Mouse (Mus musculus) embryonic facial prominence, embryonic 13.5 days (tissue): ENCODE data around the gene Dtnbp1. TPM values are rescaled to one million over a fixed set of nuclear protein-coding genes. Genes with fewer than 3 reads are reported as not detected.

Experiments
- ATAC-seq: fragments of 200-750 bp; cut with Nextera tagmentation; 2 replicates; pipeline ENCODE4 v1.8.0; 2017; ENCODE audit warnings: low read depth; ENCODE audit not compliant: insufficient number of reproducible peaks, insufficient read depth, low FRiP score, low TSS enrichment
- H3K27ac ChIP-seq: fragments of 300-500 bp; sonication (generic); 2 replicates; pipeline ENCODE4 v1.5.1; 2015; ENCODE audit warnings: moderate library complexity, mild to moderate bottlenecking, inconsistent platforms
- H3K27me3 ChIP-seq: fragments of 300-500 bp; sonication (generic); 2 replicates; pipeline ENCODE4 v1.6.1; 2015; ENCODE audit warnings: mild to moderate bottlenecking, inconsistent platforms
- H3K36me3 ChIP-seq: fragments of 300-500 bp; sonication (generic); 2 replicates; pipeline ENCODE4 v1.6.1; 2015; ENCODE audit warnings: mild to moderate bottlenecking, inconsistent platforms
- H3K4me1 ChIP-seq: fragments of 300-500 bp; sonication (generic); 2 replicates; pipeline ENCODE4 v1.6.1; 2015; ENCODE audit warnings: inconsistent platforms
- H3K4me2 ChIP-seq: fragments of 300-500 bp; sonication (generic); 2 replicates; pipeline ENCODE4 v1.6.1; 2015; ENCODE audit warnings: moderate library complexity, mild to moderate bottlenecking, inconsistent platforms
- H3K4me3 ChIP-seq: fragments of 300-500 bp; sonication (generic); 2 replicates; pipeline ENCODE4 v1.5.1; 2015; ENCODE audit warnings: mild to moderate bottlenecking, inconsistent platforms
- H3K9ac ChIP-seq: fragments of 300-500 bp; sonication (generic); 2 replicates; pipeline ENCODE4 v1.6.1; 2015; ENCODE audit warnings: mild to moderate bottlenecking, inconsistent platforms
- H3K9me3 ChIP-seq: fragments of 300-500 bp; sonication (generic); 2 replicates; pipeline ENCODE4 v1.6.1; 2016; ENCODE audit warnings: inconsistent platforms
- WGBS: fragments of 180-500 bp; shearing (Covaris S2); methylation state at CpG from one replicate; pipeline ENCODE4 v1.1.7; 2015; ENCODE audit warnings: mixed read lengths; 5-methylcytosine and 5-hydroxymethylcytosine counted together
- polyA plus RNA-seq: library from polyadenylated mRNA; unstranded; fragments of >200 nt; fragmentation: Nextera tagmentation; extraction: Ambion mirVana; gene quantifications from 2 replicates; pipeline ENCODE4 v1.2.1, GENCODE M21; 2015

Dtnbp1 gene
- polyA plus RNA-seq, 1 experiment from 2014 or later = 77.9 TPM

DNA sequence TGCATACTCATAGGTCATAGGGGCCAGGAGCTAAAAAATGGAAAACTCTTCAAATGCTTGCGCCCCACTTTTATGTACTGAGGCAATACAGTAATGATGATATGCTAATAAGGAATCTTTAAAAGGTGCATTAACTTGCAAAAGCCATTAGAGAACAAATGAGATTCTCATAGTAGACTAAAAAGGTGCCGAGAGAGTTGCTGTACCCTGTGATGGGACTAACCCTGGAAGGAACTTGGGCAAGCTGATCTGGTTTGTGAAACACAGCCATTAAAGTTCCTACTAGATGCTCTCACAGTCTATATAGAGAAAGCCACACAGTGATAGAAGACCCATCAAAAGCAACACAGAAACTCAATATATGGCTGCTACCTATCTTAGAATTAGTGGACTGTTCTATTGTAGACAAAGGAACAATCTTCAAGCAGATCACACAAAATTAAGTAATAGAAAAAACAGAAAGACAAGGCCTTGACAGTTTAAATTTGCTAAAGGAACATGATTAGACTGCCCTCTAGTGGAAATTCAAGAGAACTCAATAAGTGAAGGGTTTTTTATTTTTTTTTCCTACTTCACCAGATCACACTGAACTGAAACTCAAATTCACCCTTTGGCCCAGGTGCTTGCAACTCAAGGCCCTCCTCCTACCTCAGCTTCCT lies 24.3 kb downstream of the Dtnbp1 start:
- Histone ChIP-seq H3K4me3 (no peak overlapping the region), H3K27ac (no peak overlapping the region)

DNA sequence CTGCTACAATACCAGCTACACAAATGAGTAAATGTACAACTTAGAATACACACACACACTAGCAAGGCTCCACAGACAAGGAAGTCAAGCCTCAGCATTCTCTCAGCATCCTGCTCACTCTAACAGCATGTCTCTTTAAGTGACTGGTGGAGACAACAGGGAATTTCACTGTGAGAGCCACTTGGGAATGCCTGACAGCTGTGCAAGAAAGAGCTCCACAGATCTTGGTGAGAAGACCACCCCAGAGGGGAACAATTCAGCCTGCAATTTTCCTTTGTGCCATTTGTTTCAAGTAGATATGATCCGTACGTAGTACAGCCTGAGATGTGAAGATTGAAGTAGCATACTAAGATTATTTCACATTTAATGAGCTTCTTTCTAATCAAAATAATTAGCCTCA lies 24.9 kb downstream of the Dtnbp1 start:
- H3K27ac ChIP-seq = no peak overlapping the region
- no peak overlapping the region for H3K4me2 ChIP-seq
- no peak overlapping the region for H3K9ac ChIP-seq
- H3K9me3 ChIP-seq = no peaks in the 10 kb centered on the region
- peaks cover 8% of the 10 kb centered on the region for H3K4me1 ChIP-seq
- peaks cover 6% of the 10 kb centered on the region for H3K36me3 ChIP-seq
- H3K27me3 ChIP-seq = no peaks in the 10 kb centered on the region
- 49% methylated on average over 2 of the region's 2 CpGs for WGBS
- ATAC-seq = no peak
- no peak overlapping the region for H3K4me3 ChIP-seq

More for the DNA sequence above, 24.3 kb downstream of the Dtnbp1 start:
- no peak overlapping the region for H3K9ac ChIP-seq
- H3K36me3 ChIP-seq = peaks cover 6% of the 10 kb centered on the region; the same call in 1 of the 2 replicates
- no peaks in the 10 kb centered on the region for H3K9me3 ChIP-seq
- WGBS = 83% methylated on average over 2 of the region's 2 CpGs
- H3K4me1 ChIP-seq = peaks cover 5% of the 10 kb centered on the region
- H3K27me3 ChIP-seq = no peaks in the 10 kb centered on the region
- no peak for ATAC-seq
- no peak overlapping the region for H3K4me2 ChIP-seq

DNA sequence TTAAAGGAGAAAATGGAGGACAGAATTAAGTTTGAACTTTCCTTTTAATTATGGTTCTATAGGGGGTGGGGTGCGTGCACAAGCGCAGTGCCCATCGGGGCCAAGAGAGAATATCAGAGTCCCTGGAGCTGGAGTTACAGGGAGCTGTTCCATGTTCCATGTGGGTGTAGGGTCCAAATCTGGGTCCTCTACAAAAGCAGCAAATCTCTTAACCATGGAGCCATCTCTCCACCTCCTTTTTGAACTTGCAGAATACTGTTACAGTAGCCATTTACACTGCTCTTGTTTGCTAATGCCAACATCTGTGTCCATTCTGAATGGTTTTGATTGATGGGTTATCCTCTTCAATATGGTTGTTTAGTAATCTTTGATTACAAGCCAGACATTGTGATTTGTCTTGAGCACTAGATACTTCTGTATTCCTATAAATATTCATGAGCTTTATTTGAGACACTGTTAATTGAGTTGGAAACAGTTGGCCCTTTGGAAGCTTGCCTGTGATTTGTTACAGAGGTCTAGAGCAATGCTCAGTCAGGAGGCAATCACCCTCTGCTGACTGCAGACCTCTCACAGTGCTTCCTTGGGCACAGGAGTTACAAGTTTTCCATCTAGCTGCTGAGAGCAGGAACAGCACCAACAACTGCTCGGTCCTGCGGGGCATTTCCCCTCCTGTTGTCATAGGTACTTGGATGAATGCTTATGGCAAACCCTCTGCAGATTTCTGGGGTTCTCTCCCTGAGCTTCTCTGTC lies 41.2 kb downstream of the Dtnbp1 start:
- no peaks in the 10 kb centered on the region for H3K9me3 ChIP-seq
- no peak for ATAC-seq
- WGBS = 89% methylated on average over 5 of the region's 5 CpGs
- H3K4me1 ChIP-seq = 0 out of 2 replicates have a peak, but pooled peaks cover 3% of the 10 kb centered on the region
- no peak overlapping the region for H3K27ac ChIP-seq
- no peak overlapping the region for H3K4me3 ChIP-seq
- H3K9ac ChIP-seq = no peak overlapping the region
- H3K4me2 ChIP-seq = no peak overlapping the region
- H3K27me3 ChIP-seq = no peaks in the 10 kb centered on the region
- H3K36me3 ChIP-seq = peaks cover 12% of the 10 kb centered on the region

DNA sequence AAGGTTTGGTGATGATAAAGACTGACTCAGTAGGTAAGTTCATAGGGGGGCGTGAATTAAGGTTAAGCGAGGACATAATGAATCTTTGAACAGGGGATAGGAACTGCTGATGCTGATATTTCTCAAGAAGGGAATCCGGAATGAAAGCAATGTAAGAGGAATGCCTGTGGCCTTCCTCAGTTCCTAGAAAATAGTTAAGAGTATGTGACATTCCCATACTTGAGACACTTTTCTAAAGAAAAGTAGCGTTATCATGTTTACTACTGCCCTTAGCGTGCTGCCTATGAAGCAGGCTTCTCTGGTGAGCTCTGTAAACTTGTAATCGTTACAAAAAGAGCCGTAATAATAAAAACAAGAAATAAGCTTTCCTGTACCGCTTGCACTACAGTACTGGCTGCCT lies 44.9 kb downstream of the Dtnbp1 start:
- H3K4me3 ChIP-seq = no peak overlapping the region
- WGBS = 78% methylated on average over 8 of the region's 8 CpGs
- no peaks in the 10 kb centered on the region for H3K27me3 ChIP-seq
- H3K9ac ChIP-seq = no peak overlapping the region
- H3K36me3 ChIP-seq = peaks cover 11% of the 10 kb centered on the region
- H3K27ac ChIP-seq = no peak overlapping the region
- no peaks in the 10 kb centered on the region for H3K9me3 ChIP-seq
- peaks cover 11% of the 10 kb centered on the region for H3K4me1 ChIP-seq
- ATAC-seq = no peak
- H3K4me2 ChIP-seq = no peak overlapping the region

DNA sequence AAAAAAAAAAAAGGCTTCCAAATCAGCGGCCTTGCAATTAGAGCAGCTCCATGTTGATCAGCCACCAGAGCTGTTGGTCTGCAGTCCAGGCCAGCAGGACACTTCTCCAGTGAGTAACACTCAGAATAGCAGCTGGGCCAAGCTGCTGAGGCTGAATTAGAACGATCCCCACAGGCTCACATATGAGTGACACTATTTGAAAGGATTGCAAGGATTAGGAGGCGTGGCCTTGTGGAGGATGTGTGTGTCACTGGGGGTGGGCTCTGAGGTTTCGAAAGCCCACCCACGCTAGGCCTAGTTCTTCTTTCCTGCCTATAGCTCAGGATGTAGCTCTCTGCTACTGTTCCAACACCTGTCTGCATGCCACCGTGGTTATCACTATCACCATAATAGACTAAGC lies 46.2 kb downstream of the Dtnbp1 start:
- no peak for ATAC-seq
- H3K9ac ChIP-seq = no peak overlapping the region
- no peak overlapping the region for H3K27ac ChIP-seq
- H3K4me3 ChIP-seq = no peak overlapping the region
- H3K9me3 ChIP-seq = no peaks in the 10 kb centered on the region
- H3K27me3 ChIP-seq = no peaks in the 10 kb centered on the region
- H3K36me3 ChIP-seq = peaks cover 15% of the 10 kb centered on the region
- H3K4me2 ChIP-seq = no peak overlapping the region
- peaks cover 8% of the 10 kb centered on the region for H3K4me1 ChIP-seq
- 92% methylated on average over 6 of the region's 6 CpGs for WGBS

DNA sequence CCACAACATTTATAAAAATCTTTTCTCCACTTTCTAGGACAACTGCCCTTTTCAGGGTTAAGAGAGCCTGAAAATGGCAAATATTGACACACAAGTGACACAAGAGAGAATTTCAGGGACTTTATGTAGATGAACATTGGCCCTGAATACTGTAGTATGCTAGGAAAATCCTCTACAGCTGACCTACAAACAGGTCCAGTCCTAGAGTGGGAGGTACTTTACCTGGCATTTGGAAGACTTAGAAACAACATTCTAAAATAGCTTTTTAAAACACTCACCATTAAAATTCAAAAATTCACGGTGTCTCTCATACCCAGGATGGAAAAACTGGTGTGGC lies 47.7 kb downstream of the Dtnbp1 start:
- no peak overlapping the region for H3K9ac ChIP-seq
- no peak overlapping the region for H3K27ac ChIP-seq
- peaks cover 15% of the 10 kb centered on the region for H3K36me3 ChIP-seq
- no peak for ATAC-seq
- WGBS = 91% methylated on average over 1 of the region's 1 CpGs
- H3K4me3 ChIP-seq = no peak overlapping the region
- H3K4me2 ChIP-seq = no peak overlapping the region
- no peaks in the 10 kb centered on the region for H3K27me3 ChIP-seq
- H3K4me1 ChIP-seq = peaks cover 8% of the 10 kb centered on the region
- H3K9me3 ChIP-seq = no peaks in the 10 kb centered on the region

DNA sequence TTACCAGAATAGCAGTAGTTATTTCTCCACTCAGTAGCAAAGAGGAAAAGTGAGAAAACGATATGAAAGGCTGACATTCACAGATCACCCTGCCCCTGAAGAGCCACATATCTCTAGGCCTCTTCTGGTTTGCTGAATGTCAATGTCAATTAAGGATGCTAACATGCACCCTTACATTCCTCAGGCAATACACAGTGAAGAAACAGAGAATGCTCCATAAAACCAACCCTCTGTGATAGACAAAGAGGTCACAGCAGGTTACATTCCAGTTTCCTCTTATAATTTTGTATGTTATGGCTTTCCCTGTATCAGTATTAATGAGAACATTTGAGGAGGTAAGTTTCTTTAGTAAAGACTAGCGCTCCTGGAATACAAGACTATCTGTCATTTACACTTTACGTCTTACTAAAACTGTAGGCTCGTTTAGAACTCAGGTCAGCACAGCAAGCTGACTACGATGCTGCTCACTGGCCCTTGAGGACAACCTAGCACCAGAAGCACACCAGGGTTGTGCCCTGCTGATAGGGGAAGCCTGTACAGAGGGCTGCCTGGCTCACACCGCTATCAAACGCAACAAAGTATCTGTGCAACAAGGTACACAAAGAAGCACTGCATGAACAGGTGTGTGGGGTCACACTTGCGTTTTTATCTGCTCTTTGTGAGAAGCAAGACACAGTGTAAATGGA lies 48.3 kb downstream of the Dtnbp1 start:
- 81% methylated on average over 8 of the region's 8 CpGs for WGBS
- no peak for ATAC-seq

DNA sequence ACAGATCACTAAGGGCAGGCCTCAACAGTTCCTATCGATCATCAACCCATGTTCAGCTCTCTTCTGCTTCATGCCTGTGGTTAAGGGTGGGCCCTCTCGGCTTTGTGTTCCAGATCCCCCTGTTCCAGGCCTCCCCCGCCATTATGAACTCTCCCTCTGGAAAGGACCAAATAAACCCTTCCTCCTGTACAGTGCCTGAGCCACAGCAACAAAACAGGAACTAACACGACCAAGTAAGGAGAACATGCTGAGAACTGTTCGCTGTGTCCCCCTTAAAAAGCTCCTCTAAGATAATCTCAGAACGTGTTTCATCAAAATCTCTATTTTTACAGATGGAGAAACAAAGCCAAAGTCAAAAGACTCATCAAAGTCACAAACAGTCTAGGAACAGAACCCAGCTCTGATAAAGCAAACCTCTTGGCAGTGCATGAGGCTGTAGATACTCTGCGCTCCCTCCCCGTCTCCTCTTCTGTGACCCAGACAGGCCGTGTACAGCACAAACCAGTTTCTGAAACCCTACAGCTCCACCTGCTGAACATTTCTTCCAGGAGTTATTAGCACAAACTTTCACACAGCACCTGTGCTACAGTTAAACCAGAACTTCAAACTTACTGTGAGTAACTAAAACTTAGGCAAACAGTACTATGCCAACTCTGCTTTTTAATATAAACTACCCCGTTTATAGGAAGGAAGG lies 49.4 kb downstream of the Dtnbp1 start:
- H3K9me3 ChIP-seq = no peaks in the 10 kb centered on the region
- WGBS = 54% methylated on average over 10 of the region's 10 CpGs
- H3K4me2 ChIP-seq = no peak overlapping the region
- no peak overlapping the region for H3K9ac ChIP-seq
- H3K4me1 ChIP-seq = peaks cover 14% of the 10 kb centered on the region
- no peak overlapping the region for H3K27ac ChIP-seq
- no peak overlapping the region for H3K4me3 ChIP-seq
- no peaks in the 10 kb centered on the region for H3K27me3 ChIP-seq
- no peak for ATAC-seq
- peaks cover 15% of the 10 kb centered on the region for H3K36me3 ChIP-seq

More for the DNA sequence above, 48.3 kb downstream of the Dtnbp1 start:
- Histone ChIP-seq H3K27me3 (no peaks in the 10 kb centered on the region), H3K27ac (no peak overlapping the region), H3K36me3 (peaks cover 15% of the 10 kb centered on the region), H3K9me3 (no peaks in the 10 kb centered on the region), H3K4me2 (no peak overlapping the region), H3K9ac (no peak overlapping the region), H3K4me3 (no peak overlapping the region), H3K4me1 (peaks cover 8% of the 10 kb centered on the region)

DNA sequence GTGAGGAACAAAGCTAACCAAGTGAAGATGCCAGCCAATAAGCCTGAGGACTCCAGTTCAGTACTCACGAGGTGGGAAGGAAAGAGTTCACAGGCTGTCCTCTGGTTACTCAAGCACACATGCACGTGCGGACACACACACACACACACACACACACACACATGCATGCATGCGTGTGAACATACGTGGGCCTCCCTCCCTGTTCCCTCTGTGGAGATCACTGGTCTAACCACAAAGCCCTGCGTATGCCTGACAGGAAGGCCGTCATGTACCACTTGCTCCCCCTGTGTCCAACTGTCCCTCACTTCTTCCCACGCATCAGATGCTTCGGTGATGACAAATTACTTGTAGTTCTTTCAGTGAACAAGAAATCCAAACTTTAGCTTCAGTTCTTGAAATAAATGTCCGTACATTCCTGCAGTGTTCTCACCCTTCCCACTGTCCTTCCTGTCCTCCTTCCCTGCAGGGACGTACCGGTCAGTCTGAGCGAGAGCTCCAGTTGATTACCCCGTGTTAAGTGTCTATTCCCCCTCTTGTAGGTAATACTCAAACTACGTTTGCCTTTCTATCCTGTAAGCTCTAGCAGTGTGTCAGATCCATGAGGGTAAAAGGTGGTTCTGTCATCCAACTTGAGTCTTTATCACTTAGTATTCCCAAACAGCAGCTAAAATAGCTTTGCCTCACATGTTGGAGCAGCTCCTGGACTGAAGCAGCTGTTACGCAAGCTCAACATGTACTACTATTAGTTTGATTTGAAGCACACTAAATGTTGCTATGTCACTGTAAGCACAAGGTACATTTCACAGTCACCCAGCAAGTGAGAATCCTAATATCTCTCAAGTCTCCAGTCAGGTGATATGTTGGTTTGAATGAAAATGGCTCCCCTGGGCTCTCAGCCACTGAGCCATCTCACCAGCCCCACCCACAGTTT lies 53.4 kb downstream of the Dtnbp1 start:
- no peaks in the 10 kb centered on the region for H3K27me3 ChIP-seq
- H3K4me1 ChIP-seq = peaks cover 24% of the 10 kb centered on the region
- H3K4me3 ChIP-seq = no peak overlapping the region
- H3K9me3 ChIP-seq = no peaks in the 10 kb centered on the region
- ATAC-seq = no peak
- 86% methylated on average over 16 of the region's 16 CpGs for WGBS
- no peak overlapping the region for H3K27ac ChIP-seq
- peaks cover 11% of the 10 kb centered on the region for H3K36me3 ChIP-seq
- no peak overlapping the region for H3K4me2 ChIP-seq
- H3K9ac ChIP-seq = no peak overlapping the region

DNA sequence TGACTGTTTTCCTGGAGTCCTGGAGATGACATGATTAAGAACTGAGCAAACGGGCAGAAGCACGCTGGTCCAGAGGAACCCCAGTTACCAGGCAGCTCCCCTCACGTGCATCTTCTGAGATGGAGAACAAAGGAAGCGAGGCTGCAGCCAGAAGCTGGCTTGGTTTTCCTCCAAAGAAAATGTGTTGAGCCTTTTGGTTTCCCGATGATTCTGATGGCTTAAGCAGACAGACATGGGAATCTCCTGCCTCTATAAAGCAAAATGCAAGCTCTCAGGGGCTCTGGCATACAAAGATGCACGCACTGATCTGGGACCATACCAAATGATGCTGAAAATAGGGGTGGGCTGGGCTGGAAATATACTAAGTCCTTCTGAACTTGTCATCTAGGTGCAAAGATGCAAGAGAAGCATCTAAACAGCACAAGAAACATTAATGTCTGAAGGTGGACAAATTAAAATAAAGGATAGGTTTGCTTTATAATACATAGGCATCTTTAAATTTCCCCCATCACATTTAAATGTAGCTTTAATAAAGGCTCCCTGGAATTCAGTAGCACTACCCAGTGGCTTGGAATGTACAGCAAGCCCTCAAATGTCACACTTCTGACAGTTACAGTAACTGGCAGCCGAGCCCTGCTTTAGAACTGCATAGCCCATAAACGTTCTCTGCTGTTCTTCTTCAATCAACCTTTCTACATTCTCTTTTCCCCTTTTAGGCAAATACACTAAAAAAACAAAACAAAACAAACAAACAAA lies 54.9 kb downstream of the Dtnbp1 start:
- Histone ChIP-seq H3K36me3 (peaks cover 9% of the 10 kb centered on the region), H3K4me1 (peaks cover 17% of the 10 kb centered on the region), H3K4me2 (peak overlapping the region; percentile 46), H3K9ac (peak overlapping the region; percentile 22; the same call in 1 of the 2 replicates), H3K27me3 (no peaks in the 10 kb centered on the region), H3K4me3 (peak overlapping the region; percentile 20), H3K27ac (no peak overlapping the region), H3K9me3 (no peaks in the 10 kb centered on the region)
- ATAC-seq = no peak
- 32% methylated on average over 8 of the region's 8 CpGs for WGBS
